Mouse (Mus musculus) heart, embryonic 12.5 days (tissue): ENCODE data around the gene Aspscr1. TPM values are rescaled to one million over a fixed set of nuclear protein-coding genes. Genes with fewer than 3 reads are reported as not detected.

Experiments used
- ATAC-seq: fragments of 200-750 bp; cut with Nextera tagmentation; 2 replicates; pipeline ENCODE4 v1.8.0; 2017; ENCODE audit warnings: moderate TSS enrichment, moderate library complexity; ENCODE audit not compliant: insufficient number of reproducible peaks, low FRiP score
- H3K27ac ChIP-seq: fragments of 300-500 bp; sonication (generic); 2 replicates; pipeline ENCODE4 v1.5.1; 2016; ENCODE audit warnings: mild to moderate bottlenecking, moderate library complexity; ENCODE audit not compliant: poor library complexity, severe bottlenecking
- H3K27me3 ChIP-seq: fragments of 300-500 bp; sonication (generic); replicated peaks from 2 replicates; pipeline ENCODE4 v1.6.1; 2016; ENCODE audit warnings: mild to moderate bottlenecking, moderate library complexity
- H3K36me3 ChIP-seq: fragments of 300-500 bp; sonication (generic); 2 replicates; pipeline ENCODE4 v1.6.1; 2016; ENCODE audit warnings: mild to moderate bottlenecking, moderate library complexity
- H3K4me1 ChIP-seq: fragments of 300-500 bp; sonication (generic); replicated peaks from 2 replicates; pipeline ENCODE4 v1.6.1; 2016; ENCODE audit warnings: mild to moderate bottlenecking
- H3K4me2 ChIP-seq: fragments of 300-500 bp; sonication (generic); 2 replicates; pipeline ENCODE4 v1.6.1; 2016; ENCODE audit warnings: mild to moderate bottlenecking, moderate library complexity
- H3K4me3 ChIP-seq: fragments of 300-500 bp; sonication (generic); 2 replicates; pipeline ENCODE4 v1.5.1; 2016; ENCODE audit warnings: mild to moderate bottlenecking
- H3K9ac ChIP-seq: fragments of 300-500 bp; sonication (generic); 2 replicates; pipeline ENCODE4 v1.6.1; 2016; ENCODE audit warnings: mild to moderate bottlenecking, moderate library complexity
- H3K9me3 ChIP-seq: fragments of 300-500 bp; sonication (generic); replicated peaks from 2 replicates; pipeline ENCODE4 v1.6.1; 2016; ENCODE audit warnings: mild to moderate bottlenecking, moderate library complexity
- WGBS: fragments of 180-500 bp; shearing (Covaris S2); methylation state at CpG from one replicate; pipeline ENCODE4 v1.1.7; 2016; 5-methylcytosine and 5-hydroxymethylcytosine counted together
- polyA plus RNA-seq: library from polyadenylated mRNA; unstranded; fragments of >200 nt; fragmentation: Nextera tagmentation; extraction: Ambion mirVana; gene quantifications from 2 replicates; pipeline ENCODE4 v1.2.1, GENCODE M21; 2016

The Aspscr1 gene
- polyA plus RNA-seq, 1 experiment from 2014 or later = 103 TPM

DNA sequence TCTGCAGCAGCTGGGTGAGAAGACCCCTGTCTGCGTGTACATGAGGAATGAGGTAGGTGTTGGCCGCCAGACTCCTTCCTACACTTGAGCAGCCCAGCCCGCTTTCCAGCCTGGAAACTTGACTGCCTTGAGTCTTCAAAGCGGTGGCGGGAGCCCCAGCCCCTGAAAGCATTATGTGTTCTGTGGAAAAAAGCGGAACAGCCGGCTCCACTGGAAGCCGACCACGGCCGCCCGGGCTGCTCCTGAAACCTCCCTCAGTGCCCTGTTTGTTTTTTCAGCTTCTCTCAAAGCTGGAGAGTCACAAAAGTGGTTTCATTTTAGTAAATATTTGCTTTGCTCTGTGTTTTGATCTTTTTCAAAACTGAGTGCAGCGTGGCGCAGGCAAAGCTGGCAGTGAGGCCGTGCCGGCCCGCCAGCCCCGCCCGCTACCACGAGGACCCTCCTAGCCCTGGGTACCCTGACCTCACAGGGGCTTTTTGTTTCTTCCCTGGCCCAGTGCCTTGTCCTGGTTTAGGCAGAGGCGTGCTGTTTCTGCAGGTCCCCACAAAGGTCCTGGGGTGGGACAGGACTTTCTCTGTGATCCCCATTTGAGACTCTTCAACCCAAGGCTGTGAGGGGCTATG, 14.0 kb downstream of the Aspscr1 start:
- Histone ChIP-seq H3K4me3 (no peak overlapping the region), H3K9me3 (no peaks in the 10 kb centered on the region), H3K36me3 (peaks cover 77% of the 10 kb centered on the region), H3K9ac (no peak overlapping the region), H3K27ac (no peak overlapping the region), H3K4me1 (peaks cover 10% of the 10 kb centered on the region; the same call in 1 of the 2 replicates), H3K27me3 (no peaks in the 10 kb centered on the region), H3K4me2 (no peak overlapping the region)
- 88% methylated on average over 20 of the region's 20 CpGs for WGBS
- no peak for ATAC-seq

DNA sequence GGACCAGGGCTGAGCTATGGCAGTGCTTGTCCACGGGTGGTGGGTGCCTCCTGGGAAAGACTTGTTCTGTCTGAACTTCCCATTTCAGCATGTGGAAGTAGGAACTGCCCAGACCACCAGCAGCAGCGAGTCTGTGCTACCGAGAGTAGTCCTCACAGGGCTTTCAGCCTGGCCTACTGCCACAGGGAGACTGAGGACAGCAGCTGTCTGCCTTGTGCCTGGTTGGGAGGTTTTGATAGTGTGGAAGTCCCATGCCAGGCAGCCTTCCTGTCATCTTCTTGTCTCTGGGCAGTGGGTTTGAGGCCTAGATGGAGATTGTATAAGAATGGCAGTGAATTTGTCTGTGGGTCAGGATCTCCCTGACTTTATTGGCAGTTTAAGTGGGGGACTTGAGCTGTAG, 16.6 kb downstream of the Aspscr1 start:
- no peaks in the 10 kb centered on the region for H3K9me3 ChIP-seq
- no peaks in the 10 kb centered on the region for H3K27me3 ChIP-seq
- 77% methylated on average over 3 of the region's 3 CpGs for WGBS
- ATAC-seq = no peak
- peaks cover 16% of the 10 kb centered on the region; the same call in 1 of the 2 replicates for H3K4me1 ChIP-seq
- no peak overlapping the region for H3K27ac ChIP-seq
- H3K4me3 ChIP-seq = no peak overlapping the region
- no peak overlapping the region for H3K4me2 ChIP-seq
- no peak overlapping the region for H3K9ac ChIP-seq
- peaks cover 66% of the 10 kb centered on the region for H3K36me3 ChIP-seq

DNA sequence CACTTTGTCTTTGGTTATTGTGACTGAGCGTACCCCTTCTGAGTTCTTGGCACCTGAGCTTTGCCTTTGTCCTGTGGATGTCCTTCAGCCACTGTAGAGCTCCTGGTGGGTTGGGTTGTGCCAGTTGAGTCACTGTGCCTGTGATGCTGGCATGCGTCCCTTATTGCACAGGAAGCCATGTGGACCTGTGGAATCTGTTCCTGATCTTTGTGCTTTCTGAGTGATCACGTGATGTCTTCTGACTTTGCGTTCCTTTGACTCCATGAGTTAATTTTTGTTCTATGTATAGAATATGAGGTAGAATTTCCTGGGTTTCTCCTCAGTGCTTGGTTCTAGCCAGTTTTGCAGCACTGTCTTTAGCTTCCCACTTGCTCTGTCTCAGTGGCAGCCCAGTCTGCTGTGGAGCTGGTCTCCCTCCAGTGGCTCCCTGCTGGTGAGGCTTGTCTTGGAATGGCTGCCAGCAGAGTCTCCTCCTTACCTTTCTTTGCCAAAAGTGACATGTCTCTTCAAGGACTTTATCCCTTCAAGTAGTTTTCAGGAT, 19.8 kb downstream of the Aspscr1 start:
- Histone ChIP-seq H3K36me3 (peaks cover 51% of the 10 kb centered on the region), H3K27me3 (no peaks in the 10 kb centered on the region), H3K9ac (no peak overlapping the region), H3K9me3 (no peaks in the 10 kb centered on the region), H3K4me1 (peaks cover 38% of the 10 kb centered on the region), H3K27ac (no peak overlapping the region), H3K4me3 (no peak overlapping the region), H3K4me2 (no peak overlapping the region)
- 90% methylated on average over 4 of the region's 4 CpGs for WGBS
- no peak for ATAC-seq

DNA sequence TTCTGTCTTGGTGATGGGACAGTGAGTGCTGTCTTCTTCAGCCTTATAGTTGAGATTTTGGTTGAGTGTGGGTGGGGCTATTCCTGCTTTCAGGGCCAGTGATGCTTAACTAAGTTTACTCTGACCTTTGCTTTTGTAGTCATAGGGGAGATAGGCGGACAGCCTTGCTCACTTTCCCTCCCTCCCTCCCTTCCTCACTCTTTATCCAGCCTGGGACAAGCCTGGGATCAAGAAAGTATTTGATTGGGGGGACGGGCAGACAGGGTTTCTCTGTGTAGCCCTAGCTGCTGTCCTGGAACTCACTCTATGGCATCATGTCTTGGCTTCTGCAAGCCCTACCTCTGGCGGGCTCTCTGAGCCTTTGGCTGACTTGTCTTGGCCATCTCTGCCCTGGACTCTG, 20.7 kb downstream of the Aspscr1 start:
- no peaks in the 10 kb centered on the region for H3K9me3 ChIP-seq
- H3K4me1 ChIP-seq = peaks cover 47% of the 10 kb centered on the region
- no peak overlapping the region for H3K4me3 ChIP-seq
- H3K9ac ChIP-seq = no peak overlapping the region
- peaks cover 41% of the 10 kb centered on the region for H3K36me3 ChIP-seq
- no peaks in the 10 kb centered on the region for H3K27me3 ChIP-seq
- no peak overlapping the region for H3K4me2 ChIP-seq
- H3K27ac ChIP-seq = no peak overlapping the region
- ATAC-seq = no peak
- WGBS = 84% methylated on average over 3 of the region's 3 CpGs

DNA sequence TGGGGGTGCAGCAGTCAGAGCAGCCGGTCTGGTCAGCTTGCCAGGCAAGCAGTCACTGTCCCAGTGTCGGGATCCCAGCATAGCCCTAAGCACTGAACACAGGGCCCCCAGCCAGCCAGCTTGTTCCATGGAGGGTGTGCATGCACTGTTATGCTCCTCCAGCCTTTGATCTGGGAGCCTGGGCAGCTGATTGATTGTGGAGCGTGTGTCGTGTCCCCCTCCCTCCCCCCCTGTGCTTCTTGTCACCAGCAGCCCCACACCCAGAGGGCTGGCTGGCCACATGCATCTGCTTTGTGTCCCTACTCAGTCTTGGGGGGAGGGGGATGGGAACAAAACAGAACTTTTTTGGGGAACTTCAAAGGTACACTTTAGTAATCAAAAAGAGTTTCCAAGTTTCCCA, 22.4 kb downstream of the Aspscr1 start:
- H3K27ac ChIP-seq = peak overlapping the region; percentile 52; the same call in 1 of the 2 replicates
- ATAC-seq = peak; percentile 38; the same call in 1 of the 2 replicates
- peak overlapping the region; percentile 37; the same call in 1 of the 2 replicates for H3K9ac ChIP-seq
- no peak overlapping the region for H3K4me3 ChIP-seq
- H3K36me3 ChIP-seq = peaks cover 40% of the 10 kb centered on the region
- H3K4me2 ChIP-seq = peak overlapping the region; percentile 15; the same call in 1 of the 2 replicates
- peaks cover 63% of the 10 kb centered on the region for H3K4me1 ChIP-seq
- 26% methylated on average over 4 of the region's 4 CpGs for WGBS
- H3K27me3 ChIP-seq = no peaks in the 10 kb centered on the region
- no peaks in the 10 kb centered on the region for H3K9me3 ChIP-seq

DNA sequence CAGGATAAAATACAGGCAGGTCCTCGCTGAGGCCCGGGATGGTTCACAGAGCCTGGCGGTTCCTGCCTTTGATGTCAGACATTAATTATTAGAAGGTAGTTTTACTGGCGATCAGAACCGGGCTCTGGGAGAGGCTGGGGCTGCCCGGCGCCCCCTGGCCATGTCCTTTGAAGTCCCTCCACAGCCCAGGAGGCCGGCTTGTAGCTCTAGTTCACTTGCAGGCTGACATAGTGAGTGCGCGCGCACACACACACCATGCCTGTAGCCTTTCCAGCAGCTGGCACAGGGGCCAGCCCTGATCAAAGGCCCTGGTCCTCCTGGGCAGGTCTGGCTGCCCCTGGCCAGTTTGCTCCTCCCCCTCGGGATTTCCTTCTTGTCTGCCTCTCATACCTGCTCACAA, 22.9 kb downstream of the Aspscr1 start:
- Histone ChIP-seq H3K9ac (no peak overlapping the region), H3K4me3 (no peak overlapping the region), H3K36me3 (peaks cover 40% of the 10 kb centered on the region), H3K27me3 (no peaks in the 10 kb centered on the region), H3K27ac (peak overlapping the region; percentile 15), H3K9me3 (no peaks in the 10 kb centered on the region), H3K4me1 (peaks cover 63% of the 10 kb centered on the region), H3K4me2 (no peak overlapping the region)
- 52% methylated on average over 12 of the region's 12 CpGs for WGBS
- ATAC-seq = no peak; the same call in 1 of the 2 replicates

DNA sequence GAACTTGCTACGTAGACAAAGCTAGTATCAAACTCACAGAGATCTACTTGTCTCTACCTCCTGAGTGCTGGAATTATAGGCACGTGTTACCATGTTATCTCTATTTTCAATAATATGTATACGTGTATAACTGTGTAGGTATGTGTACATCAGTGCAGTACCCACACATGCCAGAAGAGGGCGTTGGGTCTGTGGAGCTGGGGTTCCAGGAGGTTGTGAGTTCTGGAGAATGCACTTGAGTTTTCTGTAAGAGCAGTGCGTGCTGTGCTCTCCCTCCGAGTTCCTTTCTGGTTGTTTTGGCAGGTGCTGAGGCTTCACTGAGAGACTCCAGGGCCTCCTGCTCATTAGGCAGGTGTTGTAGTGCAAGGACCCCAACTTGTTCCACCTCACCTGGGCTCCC, 23.8 kb downstream of the Aspscr1 start:
- Histone ChIP-seq H3K27ac (no peak overlapping the region), H3K4me3 (no peak overlapping the region), H3K4me1 (peaks cover 63% of the 10 kb centered on the region), H3K4me2 (no peak overlapping the region), H3K27me3 (no peaks in the 10 kb centered on the region), H3K36me3 (peaks cover 44% of the 10 kb centered on the region), H3K9ac (no peak overlapping the region), H3K9me3 (no peaks in the 10 kb centered on the region)
- ATAC-seq = no peak
- WGBS = 88% methylated on average over 6 of the region's 6 CpGs

DNA sequence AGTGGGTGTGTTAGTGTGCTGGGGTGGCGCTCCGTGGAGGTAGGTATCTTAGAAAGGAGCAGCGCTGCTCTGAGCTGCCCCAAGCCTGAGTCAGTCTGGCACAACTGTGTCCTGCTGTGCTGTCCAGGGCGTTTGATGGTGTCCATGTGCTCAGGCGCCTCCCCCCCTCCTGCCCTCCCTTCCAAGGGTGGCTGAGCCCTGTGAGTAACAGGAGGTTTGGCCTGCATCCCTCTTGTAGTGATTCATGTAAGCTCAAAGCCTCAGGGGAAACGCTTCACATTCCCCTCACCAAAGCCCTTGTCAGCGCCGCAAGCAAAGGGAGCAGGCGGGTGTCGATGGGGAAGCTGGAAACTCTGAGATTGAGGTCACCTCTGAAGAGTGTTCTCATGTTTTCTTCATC, 25.0 kb downstream of the Aspscr1 start:
- peaks cover 51% of the 10 kb centered on the region for H3K36me3 ChIP-seq
- H3K4me1 ChIP-seq = peaks cover 56% of the 10 kb centered on the region
- 0 out of 2 replicates have a peak overlapping the region, but pooled peaks have one; percentile 21 for H3K9ac ChIP-seq

DNA sequence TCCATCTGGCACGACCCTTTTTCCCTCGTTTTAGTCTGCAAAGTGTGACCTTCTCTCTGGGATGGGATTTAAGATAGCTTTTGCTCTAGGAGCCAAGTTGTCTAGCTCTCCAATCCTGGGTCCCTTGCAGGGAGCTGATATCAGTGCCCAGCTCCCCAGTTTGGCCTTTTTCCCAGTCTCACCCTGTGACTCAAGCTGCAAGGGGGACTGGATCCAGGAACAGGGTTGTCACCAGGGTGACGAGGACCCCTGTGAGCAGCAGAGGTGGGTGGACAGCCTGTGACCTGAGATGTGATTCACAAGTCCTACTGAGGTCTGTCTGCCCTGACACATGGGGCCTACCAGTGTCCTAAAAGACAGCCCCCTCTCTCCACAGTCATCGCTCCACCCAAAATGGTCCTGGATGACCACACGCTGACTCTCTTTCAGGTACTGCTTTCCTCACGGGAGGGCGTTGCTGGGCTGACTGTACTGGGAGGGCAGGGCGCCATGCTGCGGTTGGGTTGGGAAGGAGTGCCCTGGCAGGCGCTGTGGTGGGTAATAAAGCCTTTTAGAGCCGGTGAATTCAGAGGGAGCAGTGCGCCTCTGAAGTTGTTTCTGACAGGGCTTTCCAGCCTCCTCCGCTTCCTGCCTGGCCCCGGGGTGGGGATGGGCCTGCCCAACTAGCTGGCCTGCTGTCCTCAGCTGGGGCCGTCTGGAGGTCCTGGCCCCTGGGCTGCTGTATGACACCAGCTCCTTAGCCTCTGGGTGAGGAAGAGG, 31.1 kb downstream of the Aspscr1 start:
- Histone ChIP-seq H3K4me3 (no peak overlapping the region), H3K27me3 (no peaks in the 10 kb centered on the region), H3K27ac (peak overlapping the region; percentile 83), H3K36me3 (peaks cover 38% of the 10 kb centered on the region), H3K9ac (peak overlapping the region; percentile 41; the same call in 1 of the 2 replicates), H3K4me1 (peaks cover 64% of the 10 kb centered on the region), H3K9me3 (no peaks in the 10 kb centered on the region), H3K4me2 (peak overlapping the region; percentile 37)
- no peak for ATAC-seq
- WGBS = 41% methylated on average over 15 of the region's 15 CpGs

More for the DNA sequence above, 25.0 kb downstream of the Aspscr1 start:
- H3K4me3 ChIP-seq = no peak overlapping the region
- H3K27ac ChIP-seq = peak overlapping the region; percentile 88
- H3K9me3 ChIP-seq = no peaks in the 10 kb centered on the region
- no peaks in the 10 kb centered on the region for H3K27me3 ChIP-seq
- ATAC-seq = peak; percentile 66
- WGBS = 27% methylated on average over 10 of the region's 10 CpGs
- H3K4me2 ChIP-seq = no peak overlapping the region

DNA sequence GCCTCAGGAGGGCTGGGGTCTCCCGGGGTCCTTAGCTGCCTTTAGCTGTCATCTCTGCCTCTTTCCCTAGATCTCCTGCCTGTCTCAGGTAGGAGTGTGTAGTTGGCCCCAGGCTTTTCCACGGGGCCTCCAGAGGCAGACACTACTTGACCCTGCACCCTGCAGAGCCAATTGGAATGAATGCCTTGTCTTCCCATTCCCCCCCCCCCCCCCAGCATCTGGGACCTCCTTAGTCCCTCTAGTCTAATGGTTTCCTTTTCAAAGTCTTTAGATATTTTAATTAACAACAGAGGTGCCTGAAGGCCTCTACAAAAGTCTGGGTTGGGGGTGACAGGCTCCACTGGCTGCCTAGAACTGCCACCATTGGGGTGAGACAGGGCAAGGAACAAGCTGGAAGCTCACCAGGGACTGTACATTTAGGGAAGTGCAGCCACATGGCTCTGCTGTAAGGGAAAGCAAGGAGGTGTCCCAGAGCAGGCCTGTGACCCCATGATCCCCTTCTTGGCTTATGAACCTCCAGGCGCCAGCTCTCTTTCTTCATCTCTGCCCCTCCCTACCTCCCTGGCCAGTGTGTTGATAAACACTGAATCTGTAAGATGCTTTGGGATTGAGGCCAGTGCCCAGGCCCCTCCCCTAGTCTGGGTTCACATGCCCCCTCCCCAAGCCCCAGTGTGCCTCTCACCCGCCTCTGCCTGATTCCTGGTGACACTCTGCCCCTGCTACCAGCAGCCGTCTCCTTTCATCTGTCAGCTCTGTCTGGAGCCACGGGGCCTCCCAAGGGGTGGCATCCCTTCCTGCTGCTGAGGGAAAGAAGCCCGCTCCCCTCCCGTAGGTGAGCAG, 31.9 kb downstream of the Aspscr1 start:
- no peaks in the 10 kb centered on the region for H3K9me3 ChIP-seq
- peak; percentile 37 for ATAC-seq
- peaks cover 55% of the 10 kb centered on the region for H3K4me1 ChIP-seq
- H3K27ac ChIP-seq = peak overlapping the region; percentile 83
- H3K4me3 ChIP-seq = no peak overlapping the region
- H3K27me3 ChIP-seq = no peaks in the 10 kb centered on the region
- H3K9ac ChIP-seq = peak overlapping the region; percentile 48
- WGBS = 19% methylated on average over 8 of the region's 8 CpGs
- peaks cover 40% of the 10 kb centered on the region for H3K36me3 ChIP-seq
- H3K4me2 ChIP-seq = peak overlapping the region; percentile 37
